Mouse (Mus musculus): Measurements from ENCODE around the gene Scarf1. TPM values are rescaled to one million over a fixed set of nuclear protein-coding genes. Genes with fewer than 3 reads are reported as not detected.
"Not testable (repeated sequence)": the region's sequence is repeated elsewhere in the genome, so short reads cannot be mapped to it uniquely, and the experiment has no call there.

The Scarf1 gene
- polyA plus RNA-seq, 1 experiment from 2014 or later, result 1.8 TPM

DNA sequence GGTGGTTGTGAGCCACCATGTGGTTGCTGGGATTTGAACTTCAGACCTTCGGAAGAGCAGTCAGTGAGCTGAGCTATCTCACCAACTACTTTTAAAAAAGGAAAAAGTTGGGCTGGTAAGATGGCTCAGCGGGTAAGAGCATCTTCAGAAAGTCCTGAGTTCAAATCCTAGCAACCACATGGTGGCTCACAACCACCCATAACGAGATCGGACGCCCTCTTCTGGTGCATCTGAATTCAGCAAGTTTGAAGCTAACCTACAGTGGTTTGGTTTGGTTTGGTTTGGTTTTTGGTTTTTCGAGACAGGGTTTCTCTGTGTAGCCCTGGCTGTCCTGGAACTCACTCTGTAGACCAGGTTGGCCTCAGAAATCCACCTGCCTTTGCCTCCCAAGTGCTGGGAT, 42.7 kb downstream of the Scarf1 start:
- peaks cover 11% of the 10 kb centered on the region for H3K4me1 ChIP-seq (ENCODE audit: control insufficient read depth, insufficient read depth, low read length)
- not testable (repeated sequence) for ATAC-seq (ENCODE audit: low read depth); H3K4me3 ChIP-seq (ENCODE audit: low read depth, low read length); H3K9me3 ChIP-seq (ENCODE audit: control insufficient read depth, low read length); H3K4me2 ChIP-seq (ENCODE audit: low read depth, low read length); H3K9ac ChIP-seq (replicated peaks; ENCODE audit: low read depth, low read length); H3K27me3 ChIP-seq (ENCODE audit: control insufficient read depth, insufficient read depth, low read length); H3K27ac ChIP-seq (ENCODE audit: low read depth, low read length)
- peaks cover 14% of the 10 kb centered on the region for H3K36me3 ChIP-seq (ENCODE audit: control insufficient read depth, insufficient read depth, low read length)
- 94% methylated on average over 6 of the region's 6 CpGs for WGBS

DNA sequence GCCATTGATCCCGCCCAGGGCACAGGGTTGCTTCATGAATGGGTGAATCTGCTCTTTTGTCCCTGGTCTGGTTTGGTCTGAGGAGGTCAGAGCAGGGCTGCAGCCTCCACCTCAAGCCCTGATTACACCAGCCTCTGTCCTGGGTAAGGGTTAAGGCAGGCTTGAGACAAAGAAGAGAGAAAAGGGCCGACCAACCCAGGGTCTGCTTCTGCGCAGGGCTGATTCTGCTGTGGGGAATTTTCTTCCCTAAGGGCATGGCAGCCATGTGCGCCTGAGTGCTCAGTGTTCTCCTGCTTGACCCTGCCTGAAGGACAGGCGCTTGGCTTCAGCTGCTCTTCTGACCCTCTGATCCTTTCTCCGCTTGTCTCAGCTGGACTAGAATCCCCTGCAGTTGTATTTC, 43.8 kb downstream of the Scarf1 start:
- Histone ChIP-seq H3K36me3 (ENCODE audit: control insufficient read depth, insufficient read depth, low read length) (peaks cover 16% of the 10 kb centered on the region), H3K27ac (ENCODE audit: low read depth, low read length) (no peak overlapping the region), H3K9ac (replicated peaks; ENCODE audit: low read depth, low read length) (no peak overlapping the region), H3K27me3 (ENCODE audit: control insufficient read depth, insufficient read depth, low read length) (no peaks in the 10 kb centered on the region), H3K9me3 (ENCODE audit: control insufficient read depth, low read length) (no peaks in the 10 kb centered on the region), H3K4me1 (ENCODE audit: control insufficient read depth, insufficient read depth, low read length) (peaks cover 2% of the 10 kb centered on the region), H3K4me3 (ENCODE audit: low read depth, low read length) (no peak overlapping the region), H3K4me2 (ENCODE audit: low read depth, low read length) (no peak overlapping the region)
- no peak for ATAC-seq (ENCODE audit: low read depth)
- WGBS, result 72% methylated on average over 6 of the region's 6 CpGs

DNA sequence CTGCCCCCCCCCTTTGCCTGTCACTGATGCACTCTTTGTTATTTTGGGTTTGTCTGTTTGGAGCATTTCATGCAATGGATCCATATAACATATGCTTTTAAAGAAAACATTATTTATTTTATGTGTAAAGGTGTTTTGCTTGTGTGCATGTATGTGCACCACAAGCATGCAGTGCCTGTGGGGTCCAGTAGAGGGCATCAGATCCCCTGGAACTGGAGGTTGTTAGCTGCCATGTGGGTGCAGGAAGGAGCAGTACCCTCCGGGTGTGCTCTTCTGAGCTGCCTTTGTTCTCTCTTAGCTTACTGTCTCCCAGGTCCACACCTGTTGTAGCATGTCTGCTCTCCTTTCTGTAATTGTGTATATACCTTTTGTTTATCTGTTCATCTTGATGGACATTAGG, 44.8 kb downstream of the Scarf1 start:
- no peak overlapping the region for H3K9ac ChIP-seq (replicated peaks; ENCODE audit: low read depth, low read length)
- WGBS, result 89% methylated on average over 1 of the region's 1 CpGs
- H3K4me2 ChIP-seq (ENCODE audit: low read depth, low read length), result no peak overlapping the region
- no peak for ATAC-seq (ENCODE audit: low read depth)
- H3K4me1 ChIP-seq (ENCODE audit: control insufficient read depth, insufficient read depth, low read length), result no peaks in the 10 kb centered on the region
- H3K27ac ChIP-seq (ENCODE audit: low read depth, low read length), result no peak overlapping the region
- H3K27me3 ChIP-seq (ENCODE audit: control insufficient read depth, insufficient read depth, low read length), result no peaks in the 10 kb centered on the region
- H3K4me3 ChIP-seq (ENCODE audit: low read depth, low read length), result no peak overlapping the region
- H3K36me3 ChIP-seq (ENCODE audit: control insufficient read depth, insufficient read depth, low read length), result peaks cover 19% of the 10 kb centered on the region
- no peaks in the 10 kb centered on the region for H3K9me3 ChIP-seq (ENCODE audit: control insufficient read depth, low read length)

DNA sequence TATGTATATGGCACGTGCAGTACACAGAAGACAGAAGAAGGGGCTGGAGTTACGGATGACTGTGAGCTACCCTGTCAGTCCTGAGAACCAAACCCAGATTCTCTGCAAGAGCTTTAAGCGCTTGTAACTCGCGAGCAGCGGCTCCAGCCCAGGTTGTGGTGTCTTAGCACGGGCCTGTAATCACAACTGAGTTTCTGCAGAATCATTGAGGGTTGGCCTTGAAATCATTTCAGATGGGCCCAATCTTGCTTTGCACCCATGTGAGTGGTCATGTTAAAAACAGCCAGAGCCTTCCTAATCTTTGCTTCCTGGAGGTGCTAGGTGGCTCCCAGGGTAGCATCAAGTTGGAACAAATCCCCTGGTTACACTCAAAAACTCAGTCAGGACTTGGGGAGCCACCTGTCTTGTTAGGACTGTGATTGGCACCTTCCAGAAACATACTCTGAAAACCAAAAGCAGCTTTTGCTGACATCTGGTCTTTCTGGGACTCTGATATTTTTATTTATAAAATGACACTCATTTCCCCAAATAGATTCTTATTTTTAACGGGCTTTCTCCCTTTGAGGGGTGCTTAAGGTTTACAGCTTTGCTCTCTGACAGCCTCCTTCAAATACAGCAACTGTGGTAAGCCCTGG, 46.6 kb downstream of the Scarf1 start:
- ATAC-seq (ENCODE audit: low read depth), result no peak
- no peaks in the 10 kb centered on the region for H3K9me3 ChIP-seq (ENCODE audit: control insufficient read depth, low read length)
- H3K9ac ChIP-seq (replicated peaks; ENCODE audit: low read depth, low read length), result no peak overlapping the region
- WGBS, result 87% methylated on average over 8 of the region's 8 CpGs
- peaks cover 18% of the 10 kb centered on the region for H3K36me3 ChIP-seq (ENCODE audit: control insufficient read depth, insufficient read depth, low read length)
- no peaks in the 10 kb centered on the region for H3K27me3 ChIP-seq (ENCODE audit: control insufficient read depth, insufficient read depth, low read length)
- no peaks in the 10 kb centered on the region for H3K4me1 ChIP-seq (ENCODE audit: control insufficient read depth, insufficient read depth, low read length)
- no peak overlapping the region for H3K4me2 ChIP-seq (ENCODE audit: low read depth, low read length)
- H3K27ac ChIP-seq (ENCODE audit: low read depth, low read length), result no peak overlapping the region
- H3K4me3 ChIP-seq (ENCODE audit: low read depth, low read length), result no peak overlapping the region

DNA sequence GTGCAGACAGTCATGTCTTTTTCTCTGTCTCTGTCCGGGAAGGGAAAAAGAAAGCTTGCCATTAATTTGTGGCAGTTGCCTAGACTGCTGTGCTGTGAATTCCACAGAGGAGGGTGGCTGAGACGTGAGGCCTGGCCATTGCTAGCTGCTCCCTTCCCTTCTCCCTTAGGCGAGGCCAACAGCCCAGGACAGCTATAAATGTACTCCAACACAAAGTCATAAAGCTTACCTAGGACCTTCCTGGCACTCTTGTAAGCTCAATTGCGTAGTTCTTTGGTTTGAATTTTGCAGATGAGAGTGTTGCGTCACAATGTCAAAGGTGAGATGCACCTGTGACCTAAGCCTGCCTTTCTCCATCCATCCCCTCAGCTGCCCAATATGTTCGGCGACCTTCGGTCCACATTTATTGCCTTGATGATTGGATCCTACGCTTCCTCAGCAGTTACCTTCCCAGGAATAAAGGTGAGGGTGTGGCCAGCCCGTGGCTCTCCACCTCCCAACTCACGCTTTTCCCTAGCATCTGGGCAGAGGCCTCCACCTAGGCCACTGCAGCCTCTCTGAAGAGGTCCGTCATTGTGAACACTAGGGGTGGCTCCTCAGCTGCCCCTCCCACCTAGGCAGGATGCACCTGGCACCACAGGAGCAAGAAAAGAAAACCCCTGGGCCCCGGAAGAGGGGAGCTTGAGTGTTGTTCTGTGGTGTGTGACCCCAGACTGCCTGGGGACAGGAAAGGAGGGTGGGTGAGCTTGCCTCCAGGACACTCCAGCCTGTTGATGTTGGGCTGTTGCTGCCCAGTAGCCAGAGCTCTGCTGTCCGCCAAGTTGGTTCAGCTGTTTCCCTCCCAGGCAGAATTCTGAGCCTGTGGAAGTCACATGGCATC, 47.4 kb downstream of the Scarf1 start:
- Histone ChIP-seq H3K9ac (replicated peaks; ENCODE audit: low read depth, low read length) (no peak overlapping the region), H3K36me3 (ENCODE audit: control insufficient read depth, insufficient read depth, low read length) (peaks cover 22% of the 10 kb centered on the region), H3K9me3 (ENCODE audit: control insufficient read depth, low read length) (no peaks in the 10 kb centered on the region), H3K4me1 (ENCODE audit: control insufficient read depth, insufficient read depth, low read length) (no peaks in the 10 kb centered on the region), H3K27me3 (ENCODE audit: control insufficient read depth, insufficient read depth, low read length) (no peaks in the 10 kb centered on the region), H3K4me2 (ENCODE audit: low read depth, low read length) (no peak overlapping the region), H3K27ac (ENCODE audit: low read depth, low read length) (no peak overlapping the region), H3K4me3 (ENCODE audit: low read depth, low read length) (no peak overlapping the region)
- WGBS, result 77% methylated on average over 14 of the region's 14 CpGs
- ATAC-seq (ENCODE audit: low read depth), result no peak

DNA sequence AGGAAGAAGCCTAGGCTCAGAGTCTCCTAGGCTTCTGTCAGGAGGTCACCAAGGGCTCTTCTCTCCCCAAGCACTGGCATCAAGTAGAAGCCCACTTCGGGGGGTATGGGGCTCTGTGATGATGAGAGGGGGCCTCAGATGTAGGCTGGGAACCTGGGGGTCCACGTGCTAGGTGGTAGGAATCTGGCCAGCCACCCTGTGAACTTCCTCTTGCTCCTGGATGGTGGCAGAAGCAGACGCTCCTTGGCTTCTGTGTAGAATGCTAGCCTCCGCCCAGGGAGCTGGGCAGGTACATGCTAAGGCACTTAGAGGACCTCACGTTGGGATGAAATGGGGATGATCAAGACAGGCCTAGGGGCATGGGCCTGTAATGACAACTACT, 48.1 kb downstream of the Scarf1 start:
- WGBS, result 85% methylated on average over 5 of the region's 5 CpGs
- no peak for ATAC-seq (ENCODE audit: low read depth)
- H3K4me3 ChIP-seq (ENCODE audit: low read depth, low read length), result no peak overlapping the region
- no peaks in the 10 kb centered on the region for H3K4me1 ChIP-seq (ENCODE audit: control insufficient read depth, insufficient read depth, low read length)
- H3K36me3 ChIP-seq (ENCODE audit: control insufficient read depth, insufficient read depth, low read length), result peaks cover 27% of the 10 kb centered on the region
- no peak overlapping the region for H3K9ac ChIP-seq (replicated peaks; ENCODE audit: low read depth, low read length)
- no peak overlapping the region for H3K27ac ChIP-seq (ENCODE audit: low read depth, low read length)
- no peak overlapping the region for H3K4me2 ChIP-seq (ENCODE audit: low read depth, low read length)
- no peaks in the 10 kb centered on the region for H3K9me3 ChIP-seq (ENCODE audit: control insufficient read depth, low read length)
- no peaks in the 10 kb centered on the region for H3K27me3 ChIP-seq (ENCODE audit: control insufficient read depth, insufficient read depth, low read length)

DNA sequence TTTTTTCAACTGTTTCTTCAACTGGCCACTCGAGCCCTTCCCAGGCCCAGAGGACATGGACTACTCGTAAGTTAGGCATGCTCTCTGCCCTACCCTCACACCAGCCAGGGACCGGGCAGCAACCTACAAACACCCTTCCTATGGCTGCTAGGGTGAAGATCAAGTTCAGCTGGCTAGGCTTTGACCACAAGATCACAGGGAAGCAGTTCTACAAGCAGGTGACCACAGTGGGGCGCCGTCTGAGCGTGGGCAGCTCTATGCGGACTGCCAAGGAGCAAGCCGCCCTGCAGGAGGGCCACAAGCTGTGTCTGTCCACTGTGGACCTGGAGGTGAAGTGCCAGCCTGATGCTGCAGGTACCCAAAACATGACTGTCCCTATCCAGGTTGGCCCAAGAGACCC, 49.5 kb downstream of the Scarf1 start:
- no peak overlapping the region for H3K9ac ChIP-seq (replicated peaks; ENCODE audit: low read depth, low read length)
- H3K36me3 ChIP-seq (ENCODE audit: control insufficient read depth, insufficient read depth, low read length), result peaks cover 34% of the 10 kb centered on the region

GRCm38 (mm10) chr11:75563851-75564548, 50.7 kb downstream of the Scarf1 start:
- ATAC-seq (ENCODE audit: low read depth), result no peak
- no peaks in the 10 kb centered on the region for H3K9me3 ChIP-seq (ENCODE audit: control insufficient read depth, low read length)
- 72% methylated on average over 18 of the region's 18 CpGs for WGBS
- H3K4me1 ChIP-seq (ENCODE audit: control insufficient read depth, insufficient read depth, low read length), result no peaks in the 10 kb centered on the region
- no peak overlapping the region for H3K27ac ChIP-seq (ENCODE audit: low read depth, low read length)
- no peak overlapping the region for H3K4me2 ChIP-seq (ENCODE audit: low read depth, low read length)
- H3K36me3 ChIP-seq (ENCODE audit: control insufficient read depth, insufficient read depth, low read length), result peaks cover 41% of the 10 kb centered on the region
- H3K27me3 ChIP-seq (ENCODE audit: control insufficient read depth, insufficient read depth, low read length), result no peaks in the 10 kb centered on the region
- no peak overlapping the region for H3K9ac ChIP-seq (replicated peaks; ENCODE audit: low read depth, low read length)
- no peak overlapping the region for H3K4me3 ChIP-seq (ENCODE audit: low read depth, low read length)

More for the DNA sequence above, 49.5 kb downstream of the Scarf1 start:
- no peak for ATAC-seq (ENCODE audit: low read depth)
- no peak overlapping the region for H3K27ac ChIP-seq (ENCODE audit: low read depth, low read length)
- WGBS, result 90% methylated on average over 8 of the region's 8 CpGs
- H3K9me3 ChIP-seq (ENCODE audit: control insufficient read depth, low read length), result no peaks in the 10 kb centered on the region
- H3K27me3 ChIP-seq (ENCODE audit: control insufficient read depth, insufficient read depth, low read length), result no peaks in the 10 kb centered on the region
- H3K4me3 ChIP-seq (ENCODE audit: low read depth, low read length), result no peak overlapping the region
- H3K4me1 ChIP-seq (ENCODE audit: control insufficient read depth, insufficient read depth, low read length), result no peaks in the 10 kb centered on the region
- no peak overlapping the region for H3K4me2 ChIP-seq (ENCODE audit: low read depth, low read length)

GRCm38 (mm10) chr11:75565849-75566248, 52.5 kb downstream of the Scarf1 start:
- Histone ChIP-seq H3K4me1 (ENCODE audit: control insufficient read depth, insufficient read depth, low read length) (no peaks in the 10 kb centered on the region), H3K4me2 (ENCODE audit: low read depth, low read length) (no peak overlapping the region), H3K9ac (replicated peaks; ENCODE audit: low read depth, low read length) (no peak overlapping the region), H3K27ac (ENCODE audit: low read depth, low read length) (no peak overlapping the region), H3K4me3 (ENCODE audit: low read depth, low read length) (no peak overlapping the region), H3K9me3 (ENCODE audit: control insufficient read depth, low read length) (no peaks in the 10 kb centered on the region), H3K27me3 (ENCODE audit: control insufficient read depth, insufficient read depth, low read length) (no peaks in the 10 kb centered on the region), H3K36me3 (ENCODE audit: control insufficient read depth, insufficient read depth, low read length) (peaks cover 45% of the 10 kb centered on the region)
- WGBS, result 68% methylated on average over 2 of the region's 2 CpGs
- ATAC-seq (ENCODE audit: low read depth), result no peak
